Mouse (Mus musculus): ENCODE data around the gene 4930430F08Rik.
"Not testable (repeated sequence)": the region's sequence is repeated elsewhere in the genome, so short reads cannot be mapped to it uniquely, and the experiment has no call there.

4930430F08Rik gene

GRCm38 (mm10) chr10:100590323-100590722 lies at the start of gene 4930430F08Rik, which contains the start of gene 1700017N19Rik:
Gene 4930430F08Rik (minus strand): TSS chr10:100590423.
Gene 1700017N19Rik (plus strand): TSS chr10:100590484.
- DNase-seq (ENCODE audit: extremely low spot score, low spot score): no peak

- DNase-seq (ENCODE audit: extremely low spot score, low spot score): peak; percentile 36
Observed at GRCm38 (mm10) chr10:100629762-100630438, 39.7 kb upstream of the 4930430F08Rik start.

GRCm38 (mm10) chr10:100622494-100622893 lies 32.3 kb upstream of the 4930430F08Rik start:
- DNase-seq (ENCODE audit: extremely low spot score, low spot score): no peak

GRCm38 (mm10) chr10:100620040-100620439 lies 29.8 kb upstream of the 4930430F08Rik start:
- DNase-seq (ENCODE audit: extremely low spot score, low spot score): no peak

- no peak for DNase-seq (ENCODE audit: extremely low spot score, low spot score)
Observed at GRCm38 (mm10) chr10:100619474-100619873, 29.3 kb upstream of the 4930430F08Rik start.

- no peak for DNase-seq (ENCODE audit: extremely low spot score, low spot score)
Observed at GRCm38 (mm10) chr10:100617233-100617903, 27.1 kb upstream of the 4930430F08Rik start.

- DNase-seq (ENCODE audit: extremely low spot score, low spot score): no peak
Observed at GRCm38 (mm10) chr10:100604254-100604653, 14.0 kb upstream of the 4930430F08Rik start.

- no peak for DNase-seq (ENCODE audit: extremely low spot score, low spot score)
Observed at GRCm38 (mm10) chr10:100603511-100603910, 13.3 kb upstream of the 4930430F08Rik start.

- DNase-seq (ENCODE audit: extremely low spot score, low spot score): no peak
Observed at GRCm38 (mm10) chr10:100598339-100598738, 8.1 kb upstream of the 4930430F08Rik start.

- DNase-seq (ENCODE audit: extremely low spot score, low spot score): peak; percentile 89
Observed at GRCm38 (mm10) chr10:100588932-100589388, 1.3 kb downstream of the 4930430F08Rik start.

DNA sequence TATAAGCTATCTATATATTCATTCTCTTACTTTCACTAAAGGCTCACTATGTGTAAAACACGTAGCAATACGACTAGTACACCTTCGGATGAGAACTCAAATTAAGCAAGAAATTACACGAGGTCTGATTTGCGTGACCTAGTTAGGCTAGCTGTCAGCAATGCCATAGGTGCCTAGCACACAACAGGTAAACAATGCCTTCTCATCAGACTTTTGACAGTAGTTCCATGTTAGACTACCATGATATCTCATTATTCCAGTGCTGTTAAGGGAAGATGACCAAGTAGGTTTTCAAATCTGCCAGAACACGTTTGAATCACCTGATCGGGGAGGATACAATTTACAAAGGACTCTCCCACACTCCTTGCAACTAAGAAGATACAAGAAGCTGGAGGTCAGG lies 1.7 kb downstream of the 4930430F08Rik start:
- no peak for DNase-seq (ENCODE audit: extremely low spot score, low spot score)

- no peak for DNase-seq (ENCODE audit: extremely low spot score, low spot score)
Observed at GRCm38 (mm10) chr10:100584178-100584577, 6.0 kb downstream of the 4930430F08Rik start.

GRCm38 (mm10) chr10:100575294-100575693 lies 14.9 kb downstream of the 4930430F08Rik start:
- DNase-seq (ENCODE audit: extremely low spot score, low spot score): no peak

DNA sequence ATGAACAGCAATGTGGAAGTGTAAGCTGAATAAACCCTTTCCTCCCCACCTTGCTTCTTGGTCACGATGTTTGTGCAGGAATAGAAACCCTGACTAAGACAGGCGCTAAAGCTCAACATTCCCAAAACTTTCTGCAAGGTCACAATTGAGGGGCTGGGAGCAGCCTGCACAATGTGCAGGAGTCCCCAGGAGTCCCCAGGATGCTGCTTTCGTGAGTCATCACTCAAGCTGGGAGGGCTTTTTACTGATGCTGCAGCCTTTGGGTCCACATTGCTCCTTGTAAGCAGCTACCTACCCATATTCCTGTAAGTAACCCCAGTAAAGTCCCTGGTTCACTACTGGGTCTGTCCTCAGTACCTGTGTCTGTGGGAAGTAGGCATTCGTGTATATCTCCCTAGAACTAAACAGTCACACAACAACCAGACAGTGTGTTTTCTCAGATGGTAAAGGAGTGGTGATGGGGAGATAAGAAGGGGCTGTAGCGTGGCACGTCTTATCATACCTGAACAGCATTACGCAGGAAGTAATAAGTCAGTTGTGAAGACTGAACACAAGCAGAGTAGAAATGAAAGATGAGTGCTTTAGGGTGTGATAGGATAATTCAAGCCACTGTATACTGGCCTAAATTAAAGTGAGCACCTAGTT lies 15.6 kb downstream of the 4930430F08Rik start:
- no peak for DNase-seq (ENCODE audit: extremely low spot score, low spot score)

GRCm38 (mm10) chr10:100571707-100572106 lies 18.5 kb downstream of the 4930430F08Rik start:
- DNase-seq (ENCODE audit: extremely low spot score, low spot score): no peak

DNA sequence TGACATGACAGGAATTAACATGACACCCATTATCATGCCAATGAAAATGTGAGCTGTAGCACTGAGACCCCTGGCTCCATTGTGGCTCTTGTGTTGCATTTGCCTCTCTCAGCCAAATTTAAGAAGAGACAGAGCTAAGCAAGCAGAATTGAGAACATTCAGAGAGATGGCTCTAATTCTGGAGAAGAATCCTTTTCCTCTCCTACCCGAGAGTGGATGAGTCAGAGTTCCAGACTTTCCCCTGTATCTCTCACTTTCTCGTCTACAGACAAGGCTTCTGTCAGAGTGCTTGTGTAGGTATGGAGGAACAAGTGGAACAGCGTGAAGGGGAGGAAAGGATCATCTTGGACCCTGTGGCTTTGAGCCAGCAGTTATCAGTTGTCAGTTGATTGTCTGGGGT lies 26.1 kb downstream of the 4930430F08Rik start:
- no peak for DNase-seq (ENCODE audit: extremely low spot score, low spot score)

- DNase-seq (ENCODE audit: extremely low spot score, low spot score): not testable (repeated sequence)
Observed at GRCm38 (mm10) chr10:100560194-100560883, 29.9 kb downstream of the 4930430F08Rik start.

GRCm38 (mm10) chr10:100556566-100557175 lies 33.6 kb downstream of the 4930430F08Rik start:
- no peak for DNase-seq (ENCODE audit: extremely low spot score, low spot score)

DNA sequence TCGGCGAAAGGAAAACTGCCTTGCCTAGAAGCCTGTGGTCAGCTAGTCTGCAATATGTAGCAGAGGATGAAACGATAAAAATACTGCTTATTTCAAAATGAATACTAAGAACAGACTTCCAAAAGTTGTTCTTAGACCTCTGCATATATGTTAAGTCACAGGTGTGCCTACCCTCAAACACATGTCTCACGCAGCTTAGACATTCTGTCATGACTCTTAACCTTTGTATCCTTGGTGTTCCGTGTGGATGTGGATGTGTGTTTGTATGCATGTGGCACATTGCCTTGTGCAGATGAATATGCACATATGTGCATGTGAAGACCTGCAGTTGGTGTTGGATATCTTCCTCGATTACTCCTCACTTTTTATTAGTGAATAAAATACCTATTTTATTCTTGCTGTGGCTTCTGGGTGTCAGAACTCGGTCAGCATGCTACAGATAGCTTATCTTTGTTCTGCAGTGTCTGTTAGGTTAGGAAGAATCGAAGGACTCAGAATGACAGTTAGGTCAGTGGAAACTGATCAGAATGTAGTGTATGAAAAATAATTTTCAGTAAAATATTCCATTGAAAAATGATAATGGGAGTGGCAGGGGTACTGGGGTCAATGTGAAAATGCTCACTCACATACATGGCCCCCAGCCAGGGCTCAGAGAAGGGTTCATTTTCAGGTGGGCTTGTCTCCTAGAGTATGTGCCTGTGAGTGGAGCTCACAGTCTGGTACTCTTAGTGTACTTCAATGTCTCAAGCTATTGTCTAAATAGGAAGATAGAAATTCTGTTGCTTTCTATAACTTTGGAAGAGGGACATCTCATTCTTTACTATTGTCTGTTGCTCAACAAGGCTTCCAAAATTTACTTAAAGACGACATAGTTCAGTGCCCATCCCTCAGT lies 65.5 kb downstream of the 4930430F08Rik start:
- DNase-seq (ENCODE audit: extremely low spot score, low spot score): no peak

GRCm38 (mm10) chr10:100522330-100522729 lies 67.9 kb downstream of the 4930430F08Rik start:
- DNase-seq (ENCODE audit: extremely low spot score, low spot score): no peak

Measured in neural tube, embryonic 10.5 days (tissue).